Mouse (Mus musculus) macrophage (primary cell): ENCODE results near the gene Pld1. TPM values are rescaled to one million over a fixed set of nuclear protein-coding genes. Genes with fewer than 3 reads are reported as not detected.

Experiments used
- H3K27ac ChIP-seq: fragments of 350-480 bp; formaldehyde crosslinking; 2 replicates; pipeline ENCODE4 v1.9.0; 2021
- H3K36me3 ChIP-seq: fragments of 350-480 bp; formaldehyde crosslinking; 2 replicates; pipeline ENCODE4 v1.9.0; 2021; ENCODE audit errors: inconsistent target
- H3K4me3 ChIP-seq: fragments of 350-480 bp; formaldehyde crosslinking; 2 replicates; pipeline ENCODE4 v1.9.0; 2021; ENCODE audit errors: inconsistent target
- H3K79me2 ChIP-seq: fragments of 350-480 bp; formaldehyde crosslinking; 2 replicates; pipeline ENCODE4 v1.9.0; 2021; ENCODE audit errors: inconsistent target
- WGBS: methylation state at CpG from one replicate; pipeline ENCODE4 v1.1.7; 2026; ENCODE audit warnings: inconsistent platforms; ENCODE audit not compliant: missing documents; 5-methylcytosine and 5-hydroxymethylcytosine counted together
- polyA plus RNA-seq: library from polyadenylated mRNA; stranded (reverse); fragments of 250-400 nt; gene quantifications from 3 replicates; pipeline ENCODE4 v1.2.4, GENCODE M21; 2018; ENCODE audit warnings: inconsistent platforms
- total RNA-seq, 78 experiments: library from RNA; depleted of rRNA; stranded (reverse); fragments of 250-400 nt; gene quantifications; 1 replicate in 9 of 78; 2 replicates in 24 of 78; 3 replicates in 43 of 78; 4 replicates in 2 of 78; pipeline ENCODE4 v1.2.4; 2018; ENCODE audit warnings: inconsistent platforms in 56 of 78

Pld1 gene
- 10 to 100 TPM in 25 of 26 experiments, 1 to 10 TPM in 1; 7.8 to 82.2 (median 61.7) TPM for total RNA-seq (2018; cell fraction: chromatin; rRNA removed)
- total RNA-seq (2018; cell fraction: cytosol; rRNA removed): 10 to 100 TPM in 22 of 26 experiments, 1 to 10 TPM in 4; 6.3 to 13.9 (median 11.5) TPM
- total RNA-seq (2018; cell fraction: nucleus; rRNA removed): 10 to 100 TPM in 24 of 26 experiments, 1 to 10 TPM in 2; 7.7 to 51.5 (median 34.9) TPM
- 7.6 to 9.4 TPM (median 7.9 TPM) in 3 replicates for polyA plus RNA-seq

- WGBS: under 1% methylated on average over 56 of the region's 68 CpGs
- Histone ChIP-seq H3K4me3 (peak within 1 kb of the TSS; percentile 70), H3K79me2 (no peaks in the 10 kb centered on the region), H3K27ac (peak within 1 kb of the TSS; percentile 22; the same call in 1 of the 2 replicates), H3K36me3 (no peaks in the 10 kb centered on the region)
These were observed at the start of gene Pld1 for GRCm38 (mm10) chr3:27938381-27939323. TSS of gene Pld1 (plus strand) at chr3:27938695.

DNA sequence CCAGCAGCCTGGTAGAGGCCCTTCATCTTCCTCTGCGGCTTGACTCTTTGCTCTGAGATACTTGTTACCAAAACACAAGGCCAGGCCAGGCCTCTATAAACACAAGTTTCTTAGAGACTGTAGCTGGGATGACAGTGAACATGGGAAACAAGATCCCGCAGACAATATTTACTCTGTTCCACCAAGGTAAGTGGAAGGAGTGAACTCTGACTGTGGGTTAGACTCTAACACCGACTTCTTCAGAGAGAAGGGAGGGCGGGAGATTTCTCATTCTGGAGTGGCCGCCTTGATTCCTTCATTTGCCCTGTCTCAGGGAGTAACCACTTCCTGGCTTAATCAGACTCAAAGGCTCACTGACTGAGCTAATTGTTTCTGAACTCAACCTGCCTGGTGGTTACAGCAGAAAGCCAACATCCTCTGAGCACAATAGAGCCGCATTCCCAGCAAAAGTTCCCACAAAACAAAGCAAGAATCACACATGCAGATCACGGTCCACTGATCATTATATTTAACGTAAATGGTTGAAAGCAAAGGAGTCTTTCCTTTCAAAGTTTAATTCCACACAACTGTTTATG is 42.1 kb upstream of the Pld1 start, which contains the start of gene Tmem212:
Gene Tmem212, minus strand, starts transcription at position 51 of the 575 bp plus-strand sequence.
- Histone ChIP-seq H3K27ac (no peak within 1 kb of the TSS), H3K4me3 (no peak within 1 kb of the TSS), H3K79me2 (no peaks in the 10 kb centered on the region), H3K36me3 (no peaks in the 10 kb centered on the region)
- 83% methylated on average over 8 of the region's 8 CpGs for WGBS

- Histone ChIP-seq H3K27ac (no peak overlapping the region), H3K4me3 (no peak overlapping the region), H3K79me2 (no peaks in the 10 kb centered on the region), H3K36me3 (no peaks in the 10 kb centered on the region)
- 56% methylated on average over 10 of the region's 10 CpGs for WGBS
These were observed 40.3 kb upstream of the Pld1 start for GRCm38 (mm10) chr3:27898178-27898577.

- Histone ChIP-seq H3K4me3 (no peak overlapping the region), H3K36me3 (no peaks in the 10 kb centered on the region), H3K79me2 (no peaks in the 10 kb centered on the region), H3K27ac (no peak overlapping the region)
- WGBS: 51% methylated on average over 13 of the region's 13 CpGs
These were observed 39.3 kb upstream of the Pld1 start for GRCm38 (mm10) chr3:27899012-27899726.

DNA sequence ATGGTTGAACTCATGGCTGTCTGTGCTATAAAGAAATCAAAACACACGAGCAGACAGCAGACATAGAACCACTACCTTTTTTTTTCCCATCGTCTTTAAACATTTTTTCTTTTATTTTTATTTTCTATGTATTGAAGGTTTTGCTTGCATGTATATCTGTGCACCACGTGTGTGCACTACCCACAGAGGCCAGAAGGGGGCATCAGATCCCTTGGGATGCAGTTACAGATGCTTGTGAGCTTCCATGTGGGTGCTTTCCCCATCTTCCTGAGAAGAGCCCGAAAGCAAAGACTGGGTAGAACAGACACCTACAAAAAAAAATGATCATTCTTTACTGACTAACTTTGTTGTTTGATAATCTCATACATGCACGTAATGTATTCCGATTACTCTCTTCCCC is 36.6 kb upstream of the Pld1 start:
- H3K79me2 ChIP-seq: no peaks in the 10 kb centered on the region
- H3K27ac ChIP-seq: no peak overlapping the region
- no peaks in the 10 kb centered on the region for H3K36me3 ChIP-seq
- H3K4me3 ChIP-seq: no peak overlapping the region
- 93% methylated on average over 5 of the region's 6 CpGs for WGBS

GRCm38 (mm10) chr3:27904659-27905330 is 33.7 kb upstream of the Pld1 start:
- 60% methylated on average over 13 of the region's 13 CpGs for WGBS
- no peak overlapping the region for H3K4me3 ChIP-seq
- no peaks in the 10 kb centered on the region for H3K36me3 ChIP-seq
- H3K27ac ChIP-seq: no peak overlapping the region
- H3K79me2 ChIP-seq: no peaks in the 10 kb centered on the region

- WGBS: 95% methylated on average over 5 of the region's 7 CpGs
- H3K79me2 ChIP-seq: no peaks in the 10 kb centered on the region
- H3K4me3 ChIP-seq: no peak overlapping the region
- no peak overlapping the region for H3K27ac ChIP-seq
- H3K36me3 ChIP-seq: no peaks in the 10 kb centered on the region
These were observed 31.8 kb upstream of the Pld1 start for GRCm38 (mm10) chr3:27906647-27907209.

- Histone ChIP-seq H3K4me3 (no peak overlapping the region), H3K27ac (no peak overlapping the region), H3K79me2 (no peaks in the 10 kb centered on the region), H3K36me3 (no peaks in the 10 kb centered on the region)
- 100% methylated on average over 2 of the region's 2 CpGs for WGBS
These were observed 31.2 kb upstream of the Pld1 start for GRCm38 (mm10) chr3:27907301-27907700.

- WGBS: 92% methylated on average over 2 of the region's 2 CpGs
- Histone ChIP-seq H3K4me3 (no peak overlapping the region), H3K36me3 (no peaks in the 10 kb centered on the region), H3K79me2 (no peaks in the 10 kb centered on the region), H3K27ac (no peak overlapping the region)
These were observed 30.2 kb upstream of the Pld1 start for GRCm38 (mm10) chr3:27908316-27908715.

DNA sequence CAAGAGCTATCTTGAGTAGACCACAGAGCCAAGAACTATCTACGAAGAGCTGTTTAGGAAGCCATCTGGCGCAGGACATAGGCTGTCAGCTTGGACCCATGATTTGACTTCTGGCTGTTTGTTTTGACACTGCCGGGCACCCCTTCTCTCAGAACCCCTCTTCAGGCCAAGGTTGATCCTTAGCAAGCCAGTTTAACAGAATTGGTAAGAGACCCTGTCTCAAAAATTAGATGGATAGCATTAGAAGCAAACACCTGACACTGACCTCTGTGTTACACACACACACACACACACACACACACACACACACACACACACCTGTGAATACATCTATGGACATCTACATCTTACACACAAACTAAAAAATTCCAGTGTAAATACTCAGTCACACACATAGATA is 29.5 kb upstream of the Pld1 start:
- no peaks in the 10 kb centered on the region for H3K36me3 ChIP-seq
- no peak overlapping the region for H3K4me3 ChIP-seq
- no peak overlapping the region for H3K27ac ChIP-seq
- no peaks in the 10 kb centered on the region for H3K79me2 ChIP-seq
- WGBS: 83% methylated on average over 3 of the region's 3 CpGs

GRCm38 (mm10) chr3:27918656-27919436 is 19.6 kb upstream of the Pld1 start:
- Histone ChIP-seq H3K4me3 (no peak overlapping the region), H3K27ac (no peak overlapping the region), H3K36me3 (no peaks in the 10 kb centered on the region), H3K79me2 (no peaks in the 10 kb centered on the region)
- WGBS: 89% methylated on average over 14 of the region's 14 CpGs

- no peak overlapping the region for H3K27ac ChIP-seq
- no peaks in the 10 kb centered on the region for H3K36me3 ChIP-seq
- H3K79me2 ChIP-seq: no peaks in the 10 kb centered on the region
- 92% methylated on average over 11 of the region's 11 CpGs for WGBS
- no peak overlapping the region for H3K4me3 ChIP-seq
These were observed 17.1 kb upstream of the Pld1 start for GRCm38 (mm10) chr3:27921268-27922020.
